Mouse (Mus musculus): ENCODE measurements around the gene Cwc22. TPM values are rescaled to one million over a fixed set of nuclear protein-coding genes. Genes with fewer than 3 reads are reported as not detected.

Gene Cwc22
- polyA plus RNA-seq, 1 experiment from 2014 or later: 13.7 TPM

DNA sequence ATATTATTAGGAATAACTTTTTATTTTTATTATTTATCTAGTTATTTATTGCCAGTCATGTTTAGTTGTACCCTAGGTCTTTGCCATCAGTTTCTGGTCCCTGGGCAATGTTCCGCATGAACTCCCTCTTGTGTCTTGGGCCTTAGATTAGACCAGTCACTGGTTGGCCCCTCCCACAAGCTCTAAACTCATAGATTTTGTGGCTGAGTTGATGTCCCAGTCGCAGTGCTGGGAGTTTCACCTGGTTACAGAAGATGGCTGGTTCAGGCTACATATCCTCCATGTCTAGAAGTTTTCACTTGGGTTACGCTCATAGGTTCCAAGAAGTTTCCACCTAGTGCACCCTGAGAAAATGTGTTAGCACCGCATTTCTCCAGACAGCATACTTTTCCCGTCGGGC lies 61.1 kb downstream of the Cwc22 start:
- Histone ChIP-seq H3K4me1 (replicated peaks) (no peaks in the 10 kb centered on the region), H3K4me2 (no peak overlapping the region), H3K36me3 (no peaks in the 10 kb centered on the region), H3K4me3 (no peak overlapping the region), H3K27me3 (no peaks in the 10 kb centered on the region), H3K9ac (no peak overlapping the region), H3K9me3 (replicated peaks) (no peaks in the 10 kb centered on the region), H3K27ac (no peak overlapping the region)
- ATAC-seq (replicated peaks; ENCODE audit: insufficient number of reproducible peaks, insufficient read depth, low FRiP score, low read depth): no peak
- 78% methylated on average over 6 of the region's 6 CpGs for WGBS

DNA sequence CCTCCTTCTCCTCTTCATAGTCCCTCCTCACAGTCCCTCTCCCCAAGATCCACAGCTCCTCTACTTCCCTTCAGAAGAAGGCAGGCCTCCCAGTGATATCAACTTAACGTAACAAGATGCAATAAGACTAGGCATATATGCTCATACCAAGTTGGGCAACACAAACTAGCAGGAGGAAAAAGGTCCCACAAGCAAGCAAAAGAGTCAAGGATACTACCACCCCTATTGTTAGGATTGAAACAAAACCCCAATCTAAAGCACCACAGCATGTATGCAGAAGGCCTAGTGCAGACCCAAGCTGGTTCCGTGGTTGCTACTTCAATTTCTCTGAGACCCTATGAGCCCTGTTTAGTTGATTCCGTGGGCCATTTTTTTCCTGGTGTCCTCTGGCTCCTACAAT lies 61.7 kb downstream of the Cwc22 start:
- no peak for ATAC-seq (replicated peaks; ENCODE audit: insufficient number of reproducible peaks, insufficient read depth, low FRiP score, low read depth)
- H3K4me2 ChIP-seq: no peak overlapping the region
- H3K36me3 ChIP-seq: no peaks in the 10 kb centered on the region
- WGBS: 84% methylated on average over 3 of the region's 3 CpGs
- H3K27me3 ChIP-seq: no peaks in the 10 kb centered on the region
- H3K4me3 ChIP-seq: no peak overlapping the region
- no peak overlapping the region for H3K9ac ChIP-seq
- H3K27ac ChIP-seq: no peak overlapping the region
- H3K4me1 ChIP-seq (replicated peaks): no peaks in the 10 kb centered on the region
- H3K9me3 ChIP-seq (replicated peaks): no peaks in the 10 kb centered on the region

DNA sequence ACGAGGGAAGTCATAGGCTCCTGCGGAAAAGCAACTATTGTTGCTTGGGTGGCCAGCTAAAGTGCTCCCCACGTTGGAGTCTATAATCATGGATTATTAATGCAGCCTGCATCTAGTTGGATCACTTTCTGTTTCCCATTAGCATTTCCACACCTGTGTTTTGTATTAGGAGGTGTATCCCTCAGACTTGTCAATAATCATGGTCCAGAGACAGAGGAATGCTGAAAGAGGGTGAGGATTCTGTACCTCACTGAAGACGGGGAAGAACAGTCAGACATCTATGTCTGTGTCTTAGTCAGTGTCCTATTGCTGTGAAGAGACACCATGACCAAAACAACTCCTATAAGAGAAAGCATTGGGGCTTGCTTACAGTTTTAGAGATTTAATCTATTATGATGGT lies 63.2 kb downstream of the Cwc22 start:
- H3K4me3 ChIP-seq: no peak overlapping the region
- H3K4me1 ChIP-seq (replicated peaks): no peaks in the 10 kb centered on the region
- no peak for ATAC-seq (replicated peaks; ENCODE audit: insufficient number of reproducible peaks, insufficient read depth, low FRiP score, low read depth)
- no peaks in the 10 kb centered on the region for H3K9me3 ChIP-seq (replicated peaks)
- H3K27me3 ChIP-seq: no peaks in the 10 kb centered on the region
- H3K27ac ChIP-seq: no peak overlapping the region
- H3K36me3 ChIP-seq: no peaks in the 10 kb centered on the region
- H3K4me2 ChIP-seq: no peak overlapping the region
- WGBS: 87% methylated on average over 4 of the region's 4 CpGs
- no peak overlapping the region for H3K9ac ChIP-seq

DNA sequence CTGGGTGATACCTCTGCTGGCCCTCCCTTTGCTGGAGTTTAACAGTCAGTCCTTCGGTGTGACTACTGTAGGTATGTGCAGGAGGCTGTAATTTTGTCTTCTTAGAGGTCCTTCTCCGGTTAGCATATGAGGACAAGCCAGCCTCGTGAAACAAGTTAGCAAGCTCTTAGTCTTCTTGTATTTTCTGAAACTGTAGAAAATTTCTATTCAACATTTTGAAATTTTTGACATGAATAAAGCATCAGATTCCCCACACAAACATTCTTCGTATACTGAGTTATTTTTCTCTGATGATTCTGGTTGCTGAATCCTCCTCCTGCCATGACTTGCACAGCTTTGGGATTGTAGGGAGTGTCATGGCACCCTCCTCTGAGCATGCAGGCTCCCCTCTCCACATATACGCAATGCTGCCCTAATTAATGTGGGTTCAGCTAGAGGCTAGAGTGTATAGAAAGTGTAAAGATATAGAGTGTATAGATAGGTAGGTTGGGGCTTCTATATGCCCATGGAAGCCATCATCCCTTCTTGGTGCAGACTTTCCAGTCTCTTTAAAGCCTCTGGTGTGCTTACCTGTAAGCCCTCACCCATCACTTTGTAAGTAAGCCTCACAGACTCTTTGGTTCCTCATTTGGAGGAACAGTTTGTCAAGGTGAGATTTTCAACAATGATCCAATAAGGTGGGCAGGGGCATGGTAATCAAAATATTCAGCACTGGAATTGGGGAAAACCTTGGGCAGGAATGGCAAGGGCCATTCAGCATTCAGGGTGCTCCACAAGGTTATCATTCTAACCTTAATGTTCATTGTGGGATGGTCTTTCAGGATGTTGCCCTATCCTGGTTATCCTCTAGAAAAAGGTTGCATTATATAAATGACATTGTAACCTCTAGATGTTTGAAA lies 64.6 kb downstream of the Cwc22 start:
- no peak overlapping the region for H3K4me2 ChIP-seq
- 81% methylated on average over 5 of the region's 5 CpGs for WGBS

GRCm38 (mm10) chr2:77880351-77880750 lies 65.8 kb downstream of the Cwc22 start:
- ATAC-seq (replicated peaks; ENCODE audit: insufficient number of reproducible peaks, insufficient read depth, low FRiP score, low read depth): no peak
- WGBS: 77% methylated on average over 1 of the region's 1 CpGs
- no peaks in the 10 kb centered on the region for H3K36me3 ChIP-seq
- no peaks in the 10 kb centered on the region for H3K4me1 ChIP-seq (replicated peaks)
- H3K4me3 ChIP-seq: no peak overlapping the region
- H3K9me3 ChIP-seq (replicated peaks): no peaks in the 10 kb centered on the region
- no peaks in the 10 kb centered on the region for H3K27me3 ChIP-seq
- no peak overlapping the region for H3K27ac ChIP-seq
- H3K4me2 ChIP-seq: no peak overlapping the region
- no peak overlapping the region for H3K9ac ChIP-seq

More for the DNA sequence above, 64.6 kb downstream of the Cwc22 start:
- Histone ChIP-seq H3K4me1 (replicated peaks) (no peaks in the 10 kb centered on the region), H3K9ac (no peak overlapping the region), H3K9me3 (replicated peaks) (no peaks in the 10 kb centered on the region), H3K27me3 (no peaks in the 10 kb centered on the region), H3K27ac (no peak overlapping the region), H3K4me3 (no peak overlapping the region), H3K36me3 (no peaks in the 10 kb centered on the region)
- no peak for ATAC-seq (replicated peaks; ENCODE audit: insufficient number of reproducible peaks, insufficient read depth, low FRiP score, low read depth)

GRCm38 (mm10) chr2:77879736-77880135 lies 66.4 kb downstream of the Cwc22 start:
- Histone ChIP-seq H3K4me3 (no peak overlapping the region), H3K36me3 (no peaks in the 10 kb centered on the region), H3K4me1 (replicated peaks) (no peaks in the 10 kb centered on the region), H3K27me3 (no peaks in the 10 kb centered on the region), H3K27ac (no peak overlapping the region), H3K9me3 (replicated peaks) (no peaks in the 10 kb centered on the region), H3K4me2 (no peak overlapping the region), H3K9ac (no peak overlapping the region)
- ATAC-seq (replicated peaks; ENCODE audit: insufficient number of reproducible peaks, insufficient read depth, low FRiP score, low read depth): no peak
- 71% methylated on average over 5 of the region's 5 CpGs for WGBS

DNA sequence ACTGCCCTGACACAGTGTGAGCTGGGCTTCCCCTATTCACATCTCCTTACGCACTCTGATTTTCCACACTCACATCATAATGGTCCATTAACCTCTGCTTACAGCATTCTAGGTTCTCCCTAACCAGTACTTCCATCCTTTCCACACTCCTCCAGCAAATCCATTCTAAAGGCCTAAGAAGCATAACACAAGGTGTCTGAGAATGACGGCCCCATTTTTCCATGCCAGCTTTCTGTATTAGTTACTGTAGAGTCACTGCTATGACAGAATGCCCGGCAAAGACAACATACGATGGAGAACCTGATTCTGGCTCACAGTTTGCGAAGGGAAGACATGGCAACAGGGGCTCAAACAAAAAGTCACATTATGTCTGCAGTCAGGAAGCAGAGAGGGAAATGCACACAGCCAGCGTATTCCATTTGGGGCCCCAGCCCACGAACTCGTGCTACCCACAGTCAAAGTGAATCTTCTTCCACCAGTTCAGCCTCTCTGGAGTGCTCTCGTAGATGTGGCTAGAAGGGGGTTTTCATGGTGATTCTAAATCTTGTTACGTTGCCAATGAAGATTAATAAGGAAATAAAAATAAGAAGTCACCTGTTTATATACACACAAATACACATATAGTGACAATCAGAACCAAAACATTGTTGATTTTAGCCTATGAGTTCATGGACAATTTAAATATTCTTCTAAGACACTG lies 68.9 kb downstream of the Cwc22 start:
- no peaks in the 10 kb centered on the region for H3K27me3 ChIP-seq
- no peaks in the 10 kb centered on the region for H3K9me3 ChIP-seq (replicated peaks)
- no peak for ATAC-seq (replicated peaks; ENCODE audit: insufficient number of reproducible peaks, insufficient read depth, low FRiP score, low read depth)
- H3K4me2 ChIP-seq: no peak overlapping the region
- no peak overlapping the region for H3K27ac ChIP-seq
- 86% methylated on average over 10 of the region's 10 CpGs for WGBS
- H3K36me3 ChIP-seq: no peaks in the 10 kb centered on the region
- no peaks in the 10 kb centered on the region for H3K4me1 ChIP-seq (replicated peaks)
- H3K9ac ChIP-seq: no peak overlapping the region
- H3K4me3 ChIP-seq: no peak overlapping the region

DNA sequence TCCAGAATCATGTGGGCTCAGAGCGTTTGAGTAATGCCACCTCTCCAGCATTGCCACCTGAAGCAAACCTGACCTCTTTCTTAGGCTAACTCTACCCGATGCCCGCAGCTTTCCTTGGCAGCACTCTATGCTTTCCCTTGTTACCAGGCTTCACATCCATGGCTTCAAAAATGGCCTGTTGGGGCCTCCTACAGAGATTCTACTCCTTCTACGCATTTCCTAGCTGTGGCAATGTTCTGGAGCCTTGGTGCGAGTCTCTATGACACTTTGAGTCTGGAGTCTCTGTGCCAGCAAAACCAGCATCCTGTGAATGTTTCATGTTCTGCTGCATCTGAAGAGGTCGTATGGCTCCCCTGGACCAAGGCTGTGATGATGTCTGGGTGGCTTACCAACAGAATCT lies 69.8 kb downstream of the Cwc22 start:
- H3K27me3 ChIP-seq: no peaks in the 10 kb centered on the region
- no peak overlapping the region for H3K27ac ChIP-seq
- WGBS: 86% methylated on average over 6 of the region's 6 CpGs
- no peak overlapping the region for H3K4me3 ChIP-seq
- H3K9me3 ChIP-seq (replicated peaks): no peaks in the 10 kb centered on the region
- ATAC-seq (replicated peaks; ENCODE audit: insufficient number of reproducible peaks, insufficient read depth, low FRiP score, low read depth): no peak
- no peaks in the 10 kb centered on the region for H3K36me3 ChIP-seq
- no peaks in the 10 kb centered on the region for H3K4me1 ChIP-seq (replicated peaks)
- H3K4me2 ChIP-seq: no peak overlapping the region
- H3K9ac ChIP-seq: no peak overlapping the region

GRCm38 (mm10) chr2:77875516-77875915 lies 70.7 kb downstream of the Cwc22 start:
- WGBS: 92% methylated on average over 4 of the region's 4 CpGs
- no peak for ATAC-seq (replicated peaks; ENCODE audit: insufficient number of reproducible peaks, insufficient read depth, low FRiP score, low read depth)
- no peaks in the 10 kb centered on the region for H3K27me3 ChIP-seq
- H3K27ac ChIP-seq: no peak overlapping the region
- H3K4me1 ChIP-seq (replicated peaks): no peaks in the 10 kb centered on the region
- no peaks in the 10 kb centered on the region for H3K9me3 ChIP-seq (replicated peaks)
- H3K4me2 ChIP-seq: no peak overlapping the region
- no peak overlapping the region for H3K9ac ChIP-seq
- no peaks in the 10 kb centered on the region for H3K36me3 ChIP-seq
- no peak overlapping the region for H3K4me3 ChIP-seq

GRCm38 (mm10) chr2:77874678-77875077 lies 71.5 kb downstream of the Cwc22 start:
- 67% methylated on average over 3 of the region's 3 CpGs for WGBS
- Histone ChIP-seq H3K9ac (no peak overlapping the region), H3K9me3 (replicated peaks) (no peaks in the 10 kb centered on the region), H3K36me3 (no peaks in the 10 kb centered on the region), H3K27me3 (no peaks in the 10 kb centered on the region), H3K4me1 (replicated peaks) (no peaks in the 10 kb centered on the region), H3K4me2 (no peak overlapping the region), H3K27ac (no peak overlapping the region), H3K4me3 (no peak overlapping the region)
- ATAC-seq (replicated peaks; ENCODE audit: insufficient number of reproducible peaks, insufficient read depth, low FRiP score, low read depth): no peak

DNA sequence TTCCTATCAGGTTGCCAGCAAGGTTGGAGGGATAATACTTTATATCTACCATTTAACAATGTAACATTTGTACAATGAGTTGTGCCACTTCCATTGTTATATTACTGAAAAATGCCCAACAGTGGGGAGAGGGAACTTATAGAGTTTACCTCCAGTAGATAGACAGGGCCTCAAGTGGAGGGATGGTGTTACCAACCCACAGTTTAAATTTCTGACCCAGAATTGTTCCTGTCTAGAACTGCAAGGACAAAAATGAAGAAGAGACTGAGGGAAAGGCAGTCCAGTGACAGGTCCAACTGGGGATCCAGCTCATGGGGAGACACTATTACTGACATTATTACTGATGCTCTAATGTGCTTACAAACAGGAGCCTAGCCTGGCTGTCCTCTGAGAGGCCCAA lies 72.4 kb downstream of the Cwc22 start:
- Histone ChIP-seq H3K4me2 (no peak overlapping the region), H3K9ac (no peak overlapping the region), H3K27me3 (no peaks in the 10 kb centered on the region), H3K4me1 (replicated peaks) (no peaks in the 10 kb centered on the region), H3K9me3 (replicated peaks) (no peaks in the 10 kb centered on the region), H3K4me3 (no peak overlapping the region), H3K36me3 (no peaks in the 10 kb centered on the region), H3K27ac (no peak overlapping the region)
- ATAC-seq (replicated peaks; ENCODE audit: insufficient number of reproducible peaks, insufficient read depth, low FRiP score, low read depth): no peak

DNA sequence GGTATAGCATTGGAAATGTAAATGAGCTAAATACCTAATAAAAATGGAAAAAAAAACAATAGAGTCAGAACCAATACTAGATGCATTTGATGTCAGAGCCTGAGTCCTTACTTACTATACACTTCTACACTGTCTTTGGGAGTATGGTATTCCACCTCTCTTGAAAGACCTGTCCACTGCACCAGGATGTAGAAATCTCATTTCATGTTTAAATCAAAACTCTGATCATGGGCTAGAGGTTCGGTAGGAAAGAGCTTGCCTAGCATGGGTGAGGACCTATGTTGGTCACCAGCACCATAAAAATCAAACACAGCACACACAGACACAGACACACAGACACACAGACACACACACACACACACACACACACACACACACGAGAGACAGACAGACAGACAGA lies 73.5 kb downstream of the Cwc22 start:
- Histone ChIP-seq H3K4me1 (replicated peaks) (no peaks in the 10 kb centered on the region), H3K4me3 (no peak overlapping the region), H3K27me3 (no peaks in the 10 kb centered on the region), H3K9me3 (replicated peaks) (no peaks in the 10 kb centered on the region), H3K36me3 (no peaks in the 10 kb centered on the region), H3K4me2 (no peak overlapping the region), H3K27ac (no peak overlapping the region), H3K9ac (no peak overlapping the region)
- 71% methylated on average over 2 of the region's 2 CpGs for WGBS
- no peak for ATAC-seq (replicated peaks; ENCODE audit: insufficient number of reproducible peaks, insufficient read depth, low FRiP score, low read depth)

All from heart, embryonic 15.5 days (tissue).